Mouse (Mus musculus) C2C12 (cell line): ENCODE results near the gene Nes.

Experiments used
- CTCF ChIP-seq: IDR thresholded peaks from one replicate; pipeline ENCODE4 v1.5.1; 2011; ENCODE audit not compliant: control insufficient read depth, insufficient read depth, insufficient read length
- MAX ChIP-seq: IDR thresholded peaks from one replicate; pipeline ENCODE4 v1.6.1; 2011; ENCODE audit warnings: mild to moderate bottlenecking, control low read depth
- MYOD1 ChIP-seq: IDR thresholded peaks from one replicate; pipeline ENCODE4 v1.6.1; 2011; ENCODE audit warnings: low read depth; ENCODE audit not compliant: control insufficient read depth, insufficient read length
- MYOG ChIP-seq: IDR thresholded peaks from one replicate; pipeline ENCODE4 v1.6.1; 2011; ENCODE audit not compliant: control insufficient read depth, insufficient read length; ENCODE audit errors: extremely low read depth
- USF1 ChIP-seq: IDR thresholded peaks from one replicate; pipeline ENCODE4 v1.6.1; 2011; ENCODE audit warnings: low read depth, mild to moderate bottlenecking, control low read depth, moderate library complexity

- TF ChIP-seq CTCF (no peak), MAX (no peak), USF1 (no peak), MYOD1 (no peak), MYOG (no peak)
These were observed 35.7 kb upstream of the Nes start for GRCm38 (mm10) chr3:87935201-87935600.
